Mouse (Mus musculus) hindbrain, embryonic 11.5 days (tissue): ENCODE measurements around the gene Camta1. TPM values are rescaled to one million over a fixed set of nuclear protein-coding genes. Genes with fewer than 3 reads are reported as not detected.

Experiments used
- ATAC-seq: fragments of 200-750 bp; cut with Nextera tagmentation; 2 replicates; pipeline ENCODE4 v1.8.0; 2017; ENCODE audit warnings: mild to moderate bottlenecking, moderate TSS enrichment, moderate library complexity; ENCODE audit not compliant: low FRiP score
- DNase-seq: peaks from one replicate; pipeline ENCODE4 v3.0.0-alpha.2; 2015; ENCODE audit warnings: low spot score
- H3K27ac ChIP-seq: fragments of 300-500 bp; sonication (generic); 2 replicates; pipeline ENCODE4 v1.5.1; 2014; ENCODE audit warnings: mild to moderate bottlenecking, low read depth, low read length
- H3K27me3 ChIP-seq: fragments of 300-500 bp; sonication (generic); 2 replicates; pipeline ENCODE4 v1.6.1; 2014; ENCODE audit warnings: mild to moderate bottlenecking, low read length, moderate library complexity, mixed read lengths; ENCODE audit not compliant: control insufficient read depth, insufficient read depth
- H3K36me3 ChIP-seq: fragments of 300-500 bp; sonication (generic); 2 replicates; pipeline ENCODE4 v1.6.1; 2014; ENCODE audit warnings: mild to moderate bottlenecking, low read length, moderate library complexity, mixed read lengths; ENCODE audit not compliant: control insufficient read depth, insufficient read depth
- H3K4me1 ChIP-seq: fragments of 300-500 bp; sonication (generic); replicated peaks from 2 replicates; pipeline ENCODE4 v1.6.1; 2014; ENCODE audit warnings: low read length, mixed read lengths; ENCODE audit not compliant: control insufficient read depth, insufficient read depth
- H3K4me2 ChIP-seq: fragments of 300-500 bp; sonication (generic); replicated peaks from 2 replicates; pipeline ENCODE4 v1.6.1; 2014; ENCODE audit warnings: mild to moderate bottlenecking, low read depth, low read length
- H3K4me3 ChIP-seq: fragments of 300-500 bp; sonication (generic); 2 replicates; pipeline ENCODE4 v1.5.1; 2014; ENCODE audit warnings: low read depth, low read length
- H3K9ac ChIP-seq: fragments of 300-500 bp; sonication (generic); 2 replicates; pipeline ENCODE4 v1.6.1; 2014; ENCODE audit warnings: low read depth, low read length
- H3K9me3 ChIP-seq: fragments of 300-500 bp; sonication (generic); 2 replicates; pipeline ENCODE4 v1.6.1; 2016; ENCODE audit warnings: low read length; ENCODE audit not compliant: control insufficient read depth
- whole genome bisulfite sequencing: fragments of 180-500 bp; shearing (Covaris S2); extraction: QIAGEN DNeasy Blood & Tissue Kit; methylation state at CpG from one replicate; pipeline ENCODE4 v1.1.7; 2014; 5-methylcytosine and 5-hydroxymethylcytosine counted together
- polyA plus RNA-seq: library from polyadenylated mRNA; unstranded; fragments of >200 nt; fragmentation: Nextera tagmentation; extraction: Ambion mirVana; gene quantifications from 2 replicates; pipeline ENCODE4 v1.2.1, GENCODE M21; 2014

The Camta1 gene
- polyA plus RNA-seq, 1 experiment from 2014 or later, result 130 TPM

DNA sequence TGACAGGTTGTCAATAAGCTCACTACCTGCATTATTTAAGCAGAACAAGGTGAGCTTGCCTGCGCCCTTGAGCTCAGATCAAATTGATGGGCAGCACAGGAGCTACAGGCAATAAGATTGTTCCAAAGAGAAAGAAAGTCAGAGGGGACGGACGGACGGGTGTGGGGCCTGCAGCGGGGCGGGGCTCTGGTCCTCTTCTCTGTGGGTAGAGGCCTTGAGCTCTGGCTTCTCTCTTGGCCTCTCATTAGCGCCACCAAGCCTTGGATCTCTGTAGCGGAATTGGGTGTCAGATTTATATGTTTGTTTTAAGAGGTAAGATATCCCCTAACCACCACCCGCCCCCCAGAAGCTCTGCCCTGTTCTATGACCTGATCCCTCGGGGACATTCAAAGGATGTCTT, 666.5 kb downstream of the Camta1 start:
- no peak overlapping the region for H3K4me2 ChIP-seq
- ATAC-seq (0 out of 2 replicates have a peak, but pooled peaks have one; percentile 10), DNase-seq (no peak)
- H3K4me1 ChIP-seq, result peaks cover 2% of the 10 kb centered on the region; the same call in 1 of the 2 replicates
- H3K9me3 ChIP-seq, result no peaks in the 10 kb centered on the region
- H3K27me3 ChIP-seq, result no peaks in the 10 kb centered on the region
- no peak overlapping the region for H3K27ac ChIP-seq
- no peaks in the 10 kb centered on the region for H3K36me3 ChIP-seq
- 48% methylated on average over 10 of the region's 10 CpGs for whole genome bisulfite sequencing
- H3K4me3 ChIP-seq, result no peak overlapping the region
- H3K9ac ChIP-seq, result no peak overlapping the region

GRCm38 (mm10) chr4:151194715-151195097, 667.0 kb downstream of the Camta1 start:
- H3K9me3 ChIP-seq, result no peaks in the 10 kb centered on the region
- ATAC-seq (peak; percentile 47; the same call in 1 of the 2 replicates), DNase-seq (no peak)
- H3K36me3 ChIP-seq, result no peaks in the 10 kb centered on the region
- 0 out of 2 replicates have a peak overlapping the region, but pooled peaks have one; percentile 6 for H3K4me2 ChIP-seq
- no peak overlapping the region for H3K27ac ChIP-seq
- H3K4me3 ChIP-seq, result no peak overlapping the region
- H3K27me3 ChIP-seq, result no peaks in the 10 kb centered on the region
- WGBS, result 40% methylated on average over 4 of the region's 4 CpGs
- no peak overlapping the region for H3K9ac ChIP-seq
- H3K4me1 ChIP-seq, result peaks cover 2% of the 10 kb centered on the region; the same call in 1 of the 2 replicates

DNA sequence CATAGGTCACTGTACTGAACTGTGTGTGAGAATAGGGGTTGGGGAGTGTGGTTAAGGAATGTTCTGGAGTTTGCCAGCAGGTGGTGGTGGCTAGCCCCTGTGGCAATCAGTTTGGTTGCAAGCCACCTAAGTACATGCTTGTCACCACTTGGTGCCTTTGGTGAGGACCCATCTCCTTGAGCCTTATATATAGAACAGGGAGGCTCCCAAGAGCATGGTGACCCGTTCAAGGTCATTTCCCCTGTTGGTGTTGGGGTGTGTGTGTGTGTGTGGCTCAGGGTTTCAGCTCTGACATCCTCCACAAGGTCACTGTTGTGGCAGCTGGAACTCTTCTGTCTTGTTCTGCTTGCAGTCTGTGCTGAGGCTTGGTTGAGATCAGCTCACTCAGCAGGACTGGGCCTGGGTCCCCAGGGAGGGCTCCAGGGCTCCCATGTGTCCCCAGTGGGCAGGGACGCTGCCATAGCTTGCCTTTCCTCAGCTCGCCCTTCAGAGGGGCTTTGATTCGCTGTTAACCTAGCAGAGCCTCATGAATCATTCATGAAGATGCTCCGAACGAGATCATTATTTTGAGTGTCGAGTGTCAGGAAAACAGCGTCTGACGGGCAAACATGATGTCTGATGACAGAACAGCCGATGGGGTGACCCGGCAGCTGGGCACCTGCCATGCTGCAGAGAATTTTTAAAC, 667.5 kb downstream of the Camta1 start:
- DNase-seq (peak; percentile 42), ATAC-seq (peak; percentile 66; the same call in 1 of the 2 replicates)
- no peak overlapping the region for H3K4me3 ChIP-seq
- no peaks in the 10 kb centered on the region for H3K36me3 ChIP-seq
- 0 out of 2 replicates have a peak overlapping the region, but pooled peaks have one; percentile 6 for H3K4me2 ChIP-seq
- H3K9ac ChIP-seq, result no peak overlapping the region
- no peaks in the 10 kb centered on the region for H3K9me3 ChIP-seq
- 18% methylated on average over 11 of the region's 11 CpGs for WGBS
- H3K4me1 ChIP-seq, result peaks cover 2% of the 10 kb centered on the region; the same call in 1 of the 2 replicates
- no peaks in the 10 kb centered on the region for H3K27me3 ChIP-seq
- H3K27ac ChIP-seq, result 0 out of 2 replicates have a peak overlapping the region, but pooled peaks have one; percentile 25

- ATAC-seq, result no peak
These were observed 675.2 kb downstream of the Camta1 start for GRCm38 (mm10) chr4:151186447-151186846.

GRCm38 (mm10) chr4:151185750-151186149, 675.9 kb downstream of the Camta1 start:
- Histone ChIP-seq H3K4me1 (no peaks in the 10 kb centered on the region), H3K4me3 (no peak overlapping the region), H3K27ac (no peak overlapping the region), H3K27me3 (no peaks in the 10 kb centered on the region), H3K9ac (no peak overlapping the region), H3K36me3 (no peaks in the 10 kb centered on the region), H3K4me2 (no peak overlapping the region), H3K9me3 (no peaks in the 10 kb centered on the region)
- ATAC-seq (no peak), DNase-seq (peak; percentile 25)
- WGBS, result 14% methylated on average over 1 of the region's 1 CpGs

More at GRCm38 (mm10) chr4:151186447-151186846, 675.2 kb downstream of the Camta1 start:
- 12% methylated on average over 8 of the region's 8 CpGs for WGBS
- H3K4me2 ChIP-seq, result no peak overlapping the region
- H3K4me3 ChIP-seq, result no peak overlapping the region
- no peaks in the 10 kb centered on the region for H3K27me3 ChIP-seq
- no peak overlapping the region for H3K9ac ChIP-seq
- no peaks in the 10 kb centered on the region for H3K9me3 ChIP-seq
- no peak overlapping the region for H3K27ac ChIP-seq
- no peaks in the 10 kb centered on the region for H3K36me3 ChIP-seq
- no peaks in the 10 kb centered on the region for H3K4me1 ChIP-seq
- peak; percentile 79 for DNase-seq

GRCm38 (mm10) chr4:151180394-151180902, 681.2 kb downstream of the Camta1 start:
- Histone ChIP-seq H3K36me3 (no peaks in the 10 kb centered on the region), H3K4me3 (no peak overlapping the region), H3K27me3 (no peaks in the 10 kb centered on the region), H3K4me1 (no peaks in the 10 kb centered on the region), H3K27ac (no peak overlapping the region), H3K9me3 (no peaks in the 10 kb centered on the region), H3K4me2 (no peak overlapping the region), H3K9ac (no peak overlapping the region)
- no peak for ATAC-seq
- 37% methylated on average over 7 of the region's 7 CpGs for WGBS
- peak; percentile 16 for DNase-seq

- Histone ChIP-seq H3K9me3 (no peaks in the 10 kb centered on the region), H3K36me3 (no peaks in the 10 kb centered on the region), H3K4me2 (no peak overlapping the region), H3K27ac (no peak overlapping the region), H3K4me1 (no peaks in the 10 kb centered on the region), H3K9ac (no peak overlapping the region), H3K27me3 (no peaks in the 10 kb centered on the region), H3K4me3 (no peak overlapping the region)
- WGBS, result 62% methylated on average over 3 of the region's 3 CpGs
- DNase-seq (no peak), ATAC-seq (no peak)
These were observed 682.0 kb downstream of the Camta1 start for GRCm38 (mm10) chr4:151179639-151180038.

GRCm38 (mm10) chr4:151178970-151179378, 682.7 kb downstream of the Camta1 start:
- 53% methylated on average over 8 of the region's 8 CpGs for WGBS
- Histone ChIP-seq H3K27me3 (no peaks in the 10 kb centered on the region), H3K4me1 (no peaks in the 10 kb centered on the region), H3K4me3 (no peak overlapping the region), H3K9ac (no peak overlapping the region), H3K9me3 (no peaks in the 10 kb centered on the region), H3K36me3 (no peaks in the 10 kb centered on the region), H3K27ac (no peak overlapping the region), H3K4me2 (no peak overlapping the region)
- DNase-seq, result no peak
- ATAC-seq, result no peak

GRCm38 (mm10) chr4:151172526-151172925, 689.1 kb downstream of the Camta1 start:
- no peak for DNase-seq
- 84% methylated on average over 8 of the region's 8 CpGs for WGBS
- no peak for ATAC-seq

More at GRCm38 (mm10) chr4:151172526-151172925, 689.1 kb downstream of the Camta1 start:
- Histone ChIP-seq H3K9ac (no peak overlapping the region), H3K4me3 (no peak overlapping the region), H3K9me3 (no peaks in the 10 kb centered on the region), H3K27me3 (no peaks in the 10 kb centered on the region), H3K27ac (no peak overlapping the region), H3K4me1 (no peaks in the 10 kb centered on the region; the same call in 1 of the 2 replicates), H3K36me3 (no peaks in the 10 kb centered on the region), H3K4me2 (no peak overlapping the region)
